Mouse (Mus musculus) brain, embryonic 14.5 days (tissue): ENCODE measurements around the gene Gm11037.

Experiments used
- CTCF ChIP-seq: fragments of 200-500 bp; IDR thresholded peaks from 2 replicates; pipeline ENCODE4 v1.5.1; 2012; ENCODE audit warnings: inconsistent platforms, mild to moderate bottlenecking, moderate library complexity, borderline replicate concordance; ENCODE audit not compliant: insufficient read depth, insufficient read length; ENCODE audit errors: extremely low read depth
- POLR2A ChIP-seq: fragments of 200-500 bp; IDR thresholded peaks from 2 replicates; pipeline ENCODE4 v1.6.1; 2012; ENCODE audit warnings: mild to moderate bottlenecking, inconsistent platforms, borderline replicate concordance; ENCODE audit not compliant: poor library complexity, insufficient read depth, insufficient read length, severe bottlenecking; ENCODE audit errors: extremely low read depth

GRCm38 (mm10) chr2:131163924-131164323 lies 30.6 kb downstream of the Gm11037 start:
- TF ChIP-seq POLR2A (no peak), CTCF (no peak)
